Mouse (Mus musculus): ENCODE results near the gene I830077J02Rik.

The I830077J02Rik gene

GRCm38 (mm10) chr3:105893941-105894391 is 38.5 kb downstream of the I830077J02Rik start:
- no peak for DNase-seq (ENCODE audit: low spot score in 2 of 2)

- peak; percentile 45 to 61 for DNase-seq (ENCODE audit: low spot score in 2 of 2)
These were observed 39.6 kb downstream of the I830077J02Rik start for GRCm38 (mm10) chr3:105892572-105893495.

GRCm38 (mm10) chr3:105891760-105892571 is 40.5 kb downstream of the I830077J02Rik start:
- peak; percentile 40 to 59 for DNase-seq (ENCODE audit: low spot score in 2 of 2)

GRCm38 (mm10) chr3:105891141-105891540 is 41.3 kb downstream of the I830077J02Rik start:
- DNase-seq (ENCODE audit: low spot score in 2 of 2): no peak

- no peak for DNase-seq (ENCODE audit: low spot score in 2 of 2)
These were observed 42.2 kb downstream of the I830077J02Rik start for GRCm38 (mm10) chr3:105890220-105890619.

- DNase-seq (ENCODE audit: low spot score in 2 of 2): no peak
These were observed 43.5 kb downstream of the I830077J02Rik start for GRCm38 (mm10) chr3:105888961-105889360.

- DNase-seq (ENCODE audit: low spot score in 2 of 2): no peak
These were observed 49.4 kb downstream of the I830077J02Rik start for GRCm38 (mm10) chr3:105883111-105883510.

DNA sequence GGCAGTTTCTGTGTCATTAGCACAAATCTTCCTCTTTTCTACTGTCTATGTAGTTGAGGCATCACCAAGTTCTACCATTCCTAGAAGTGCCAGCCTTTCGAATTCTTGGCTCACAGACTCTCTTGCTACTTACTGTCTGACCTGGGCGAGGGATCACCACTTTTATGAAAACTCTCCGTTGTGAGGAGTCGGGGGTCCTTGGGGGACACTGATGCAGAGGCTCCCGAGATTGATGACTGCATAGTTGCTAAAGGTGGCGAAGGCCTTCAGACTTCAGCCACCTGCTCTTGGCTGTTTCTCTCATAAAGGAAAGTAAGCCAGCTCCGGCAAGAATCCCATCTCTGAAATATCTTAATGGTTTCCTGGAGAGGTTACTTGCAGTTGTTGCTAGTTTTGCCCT is 50.4 kb downstream of the I830077J02Rik start:
- no peak for DNase-seq (ENCODE audit: low spot score in 2 of 2)

GRCm38 (mm10) chr3:105880419-105880818 is 52.0 kb downstream of the I830077J02Rik start:
- DNase-seq (ENCODE audit: low spot score in 2 of 2): no peak

DNA sequence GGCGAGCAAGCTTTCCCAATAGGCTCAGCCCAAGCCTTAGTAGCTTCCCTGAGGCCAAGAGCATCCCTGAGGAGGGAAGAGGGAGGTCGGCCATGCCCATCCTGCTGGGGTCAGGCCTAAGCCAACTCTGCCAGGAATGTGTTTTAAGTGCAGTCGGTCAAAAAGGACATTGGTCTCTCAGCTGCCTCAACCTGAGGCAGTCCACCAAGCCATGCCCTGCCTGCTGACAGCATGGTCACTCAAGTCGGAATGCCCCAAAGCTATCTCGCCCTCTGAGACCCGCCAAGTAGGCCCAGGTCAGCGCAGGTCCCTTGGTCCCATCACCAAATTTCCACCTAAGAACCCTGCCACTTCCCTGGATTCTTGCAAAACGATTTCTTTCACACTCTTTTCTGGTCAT is 53.7 kb downstream of the I830077J02Rik start:
- DNase-seq (ENCODE audit: low spot score in 2 of 2): no peak

- no peak for DNase-seq (ENCODE audit: low spot score in 2 of 2)
These were observed 54.5 kb downstream of the I830077J02Rik start for GRCm38 (mm10) chr3:105877919-105878318.

GRCm38 (mm10) chr3:105877252-105877803 is 55.1 kb downstream of the I830077J02Rik start:
- no peak for DNase-seq (ENCODE audit: low spot score in 2 of 2)

DNA sequence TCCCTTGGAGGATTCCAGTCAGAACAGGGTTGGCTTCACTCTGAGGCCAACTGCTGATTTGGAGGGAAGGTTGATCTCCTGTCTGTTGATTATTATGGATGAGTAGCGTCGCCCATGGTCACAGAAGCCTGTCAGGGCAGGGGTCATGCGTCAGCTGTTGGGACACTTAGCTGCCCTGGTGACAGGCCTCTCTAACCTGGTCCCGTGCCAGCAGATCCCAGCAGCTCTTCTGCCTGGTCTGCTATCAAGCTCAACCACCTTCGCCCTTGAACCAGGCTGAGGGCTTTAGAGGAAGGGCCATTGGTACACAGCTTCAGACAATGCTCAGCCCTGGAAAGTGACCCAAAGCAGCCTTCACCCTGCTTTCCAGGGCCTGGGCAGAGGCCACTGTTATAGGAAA is 56.4 kb downstream of the I830077J02Rik start:
- DNase-seq (ENCODE audit: low spot score in 2 of 2): no peak

Data from spleen, postnatal 14 days (tissue).